Mouse (Mus musculus): ENCODE data around the gene Tbx21. TPM values are rescaled to one million over a fixed set of nuclear protein-coding genes. Genes with fewer than 3 reads are reported as not detected.
A peak's percentile ranks its signal among the peaks of the same experiment; 100 is the strongest.

The Tbx21 gene
- polyA plus RNA-seq, 1 experiment from 2014 or later: not detected

GRCm38 (mm10) chr11:97150411-97151330 lies 35.5 kb upstream of the Tbx21 start:
- H3K9me3 ChIP-seq (replicated peaks; ENCODE audit: low read length): no peaks in the 10 kb centered on the region
- peaks cover 11% of the 10 kb centered on the region; the same call in 1 of the 2 replicates for H3K4me1 ChIP-seq (replicated peaks; ENCODE audit: insufficient read depth, low read length)
- ATAC-seq (replicated peaks; ENCODE audit: low FRiP score, low read depth) (peak; percentile 68), DNase-seq (ENCODE audit: low spot score) (peak; percentile 67)
- peak overlapping the region; percentile 97 for H3K4me2 ChIP-seq (ENCODE audit: low read length)
- peak overlapping the region; percentile 72 for H3K27ac ChIP-seq
- under 1% methylated on average over 72 of the region's 102 CpGs for WGBS
- H3K27me3 ChIP-seq (ENCODE audit: insufficient read depth, low read length): no peaks in the 10 kb centered on the region
- peak overlapping the region; percentile 69 for H3K9ac ChIP-seq (ENCODE audit: low read depth, low read length)
- TF ChIP-seq CTCF (IDR thresholded peaks at IDR 0.05; ENCODE audit: low read depth): no peak
- no peaks in the 10 kb centered on the region; the same call in 1 of the 2 replicates for H3K36me3 ChIP-seq (ENCODE audit: insufficient read depth, low read length)
- H3K4me3 ChIP-seq (replicated peaks; ENCODE audit: low read depth, low read length): peak overlapping the region; percentile 70

GRCm38 (mm10) chr11:97149995-97150410 lies 34.9 kb upstream of the Tbx21 start:
- WGBS: 4% methylated on average over 14 of the region's 14 CpGs
- Histone ChIP-seq H3K36me3 (ENCODE audit: insufficient read depth, low read length) (peaks cover 3% of the 10 kb centered on the region; the same call in 1 of the 2 replicates), H3K9me3 (replicated peaks; ENCODE audit: low read length) (no peaks in the 10 kb centered on the region), H3K9ac (ENCODE audit: low read depth, low read length) (peak overlapping the region; percentile 69; the same call in 1 of the 2 replicates), H3K4me2 (ENCODE audit: low read length) (peak overlapping the region; percentile 97), H3K27me3 (ENCODE audit: insufficient read depth, low read length) (no peaks in the 10 kb centered on the region), H3K27ac (peak overlapping the region; percentile 72), H3K4me1 (replicated peaks; ENCODE audit: insufficient read depth, low read length) (peaks cover 11% of the 10 kb centered on the region; the same call in 1 of the 2 replicates), H3K4me3 (replicated peaks; ENCODE audit: low read depth, low read length) (peak overlapping the region; percentile 70)
- ATAC-seq (replicated peaks; ENCODE audit: low FRiP score, low read depth) (0 out of 2 replicates have a peak, but pooled peaks have one; percentile 8), DNase-seq (ENCODE audit: low spot score) (peak; percentile 71)
- no peak for TF ChIP-seq CTCF (IDR thresholded peaks at IDR 0.05; ENCODE audit: low read depth)

DNA sequence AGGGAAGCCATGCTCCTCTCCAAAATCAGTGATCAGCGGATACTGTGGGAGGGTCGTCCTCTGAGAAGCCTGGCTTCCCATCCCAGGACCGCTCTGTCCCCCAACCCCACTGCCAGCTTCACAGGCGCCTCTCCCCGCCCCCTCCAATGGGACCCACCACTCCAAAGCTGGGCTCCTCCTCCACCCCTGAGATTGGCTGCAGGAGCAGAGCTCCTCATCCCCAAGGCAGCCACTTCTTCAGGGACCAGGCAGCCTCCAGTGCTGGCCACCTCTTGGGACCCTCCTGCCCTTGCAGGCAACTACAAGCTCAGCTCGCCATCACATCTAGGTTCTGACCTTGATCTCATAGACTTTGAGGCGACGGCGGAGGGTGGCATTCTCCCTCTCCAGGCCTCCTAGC lies 33.9 kb upstream of the Tbx21 start:
- H3K27me3 ChIP-seq (ENCODE audit: insufficient read depth, low read length): no peaks in the 10 kb centered on the region
- H3K36me3 ChIP-seq (ENCODE audit: insufficient read depth, low read length): peaks cover 3% of the 10 kb centered on the region; the same call in 1 of the 2 replicates
- H3K4me3 ChIP-seq (replicated peaks; ENCODE audit: low read depth, low read length): peak overlapping the region; percentile 70
- WGBS: 30% methylated on average over 9 of the region's 9 CpGs
- H3K9me3 ChIP-seq (replicated peaks; ENCODE audit: low read length): no peaks in the 10 kb centered on the region
- peaks cover 11% of the 10 kb centered on the region; the same call in 1 of the 2 replicates for H3K4me1 ChIP-seq (replicated peaks; ENCODE audit: insufficient read depth, low read length)
- H3K27ac ChIP-seq: peak overlapping the region; percentile 72; the same call in 1 of the 2 replicates
- H3K4me2 ChIP-seq (ENCODE audit: low read length): peak overlapping the region; percentile 97
- ATAC-seq (replicated peaks; ENCODE audit: low FRiP score, low read depth) (no peak), DNase-seq (ENCODE audit: low spot score) (no peak)
- no peak overlapping the region for H3K9ac ChIP-seq (ENCODE audit: low read depth, low read length)
- no peak for TF ChIP-seq CTCF (IDR thresholded peaks at IDR 0.05; ENCODE audit: low read depth)

GRCm38 (mm10) chr11:97148591-97148990 lies 33.5 kb upstream of the Tbx21 start:
- H3K9ac ChIP-seq (ENCODE audit: low read depth, low read length): no peak overlapping the region
- WGBS: 28% methylated on average over 12 of the region's 12 CpGs
- no peak for TF ChIP-seq CTCF (IDR thresholded peaks at IDR 0.05; ENCODE audit: low read depth)
- H3K4me1 ChIP-seq (replicated peaks; ENCODE audit: insufficient read depth, low read length): peaks cover 11% of the 10 kb centered on the region; the same call in 1 of the 2 replicates
- ATAC-seq (replicated peaks; ENCODE audit: low FRiP score, low read depth) (no peak), DNase-seq (ENCODE audit: low spot score) (no peak)
- H3K27ac ChIP-seq: no peak overlapping the region
- peak overlapping the region; percentile 97 for H3K4me2 ChIP-seq (ENCODE audit: low read length)
- H3K4me3 ChIP-seq (replicated peaks; ENCODE audit: low read depth, low read length): peak overlapping the region; percentile 70; the same call in 1 of the 2 replicates
- no peaks in the 10 kb centered on the region for H3K27me3 ChIP-seq (ENCODE audit: insufficient read depth, low read length)
- peaks cover 3% of the 10 kb centered on the region; the same call in 1 of the 2 replicates for H3K36me3 ChIP-seq (ENCODE audit: insufficient read depth, low read length)
- H3K9me3 ChIP-seq (replicated peaks; ENCODE audit: low read length): no peaks in the 10 kb centered on the region

- Histone ChIP-seq H3K36me3 (ENCODE audit: insufficient read depth, low read length) (peaks cover 3% of the 10 kb centered on the region; the same call in 1 of the 2 replicates), H3K27ac (no peak overlapping the region), H3K4me2 (ENCODE audit: low read length) (no peak overlapping the region), H3K9ac (ENCODE audit: low read depth, low read length) (no peak overlapping the region), H3K27me3 (ENCODE audit: insufficient read depth, low read length) (no peaks in the 10 kb centered on the region), H3K9me3 (replicated peaks; ENCODE audit: low read length) (no peaks in the 10 kb centered on the region), H3K4me1 (replicated peaks; ENCODE audit: insufficient read depth, low read length) (peaks cover 10% of the 10 kb centered on the region; the same call in 1 of the 2 replicates), H3K4me3 (replicated peaks; ENCODE audit: low read depth, low read length) (no peak overlapping the region)
- no peak for TF ChIP-seq CTCF (IDR thresholded peaks at IDR 0.05; ENCODE audit: low read depth)
- DNase-seq (ENCODE audit: low spot score) (no peak), ATAC-seq (replicated peaks; ENCODE audit: low FRiP score, low read depth) (no peak)
- 88% methylated on average over 8 of the region's 8 CpGs for WGBS
Observed at GRCm38 (mm10) chr11:97147333-97147732, 32.2 kb upstream of the Tbx21 start.

DNA sequence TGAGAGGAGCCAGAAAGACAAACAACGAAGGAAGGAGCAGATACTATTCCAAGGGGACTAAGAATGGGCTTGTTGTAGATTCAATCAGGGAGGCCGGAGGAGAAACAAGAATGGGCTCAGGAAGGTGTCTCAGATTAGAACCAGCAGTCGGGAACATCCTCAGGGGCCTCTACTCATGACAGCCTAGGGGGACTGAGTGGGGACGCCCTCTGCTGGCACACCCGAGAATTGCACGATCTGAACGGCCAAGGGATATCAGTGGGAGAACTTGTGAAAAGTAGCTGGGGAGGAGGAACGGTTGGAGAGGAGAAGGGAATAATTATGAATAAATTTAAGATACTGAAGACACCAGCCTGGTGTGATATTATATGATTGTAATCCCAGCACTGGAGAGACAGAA lies 31.6 kb upstream of the Tbx21 start:
- WGBS: 10% methylated on average over 8 of the region's 8 CpGs
- H3K4me1 ChIP-seq (replicated peaks; ENCODE audit: insufficient read depth, low read length): peaks cover 6% of the 10 kb centered on the region; the same call in 1 of the 2 replicates
- no peak for ATAC-seq (replicated peaks; ENCODE audit: low FRiP score, low read depth)
- TF ChIP-seq CTCF (IDR thresholded peaks at IDR 0.05; ENCODE audit: low read depth): peak; percentile 88
- H3K9ac ChIP-seq (ENCODE audit: low read depth, low read length): no peak overlapping the region
- peak overlapping the region; percentile 0; the same call in 1 of the 2 replicates for H3K4me2 ChIP-seq (ENCODE audit: low read length)
- peaks cover 5% of the 10 kb centered on the region; the same call in 1 of the 2 replicates for H3K36me3 ChIP-seq (ENCODE audit: insufficient read depth, low read length)
- no peak overlapping the region for H3K27ac ChIP-seq
- H3K9me3 ChIP-seq (replicated peaks; ENCODE audit: low read length): no peaks in the 10 kb centered on the region
- peak; percentile 79 for DNase-seq (ENCODE audit: low spot score)
- no peak overlapping the region for H3K4me3 ChIP-seq (replicated peaks; ENCODE audit: low read depth, low read length)
- no peaks in the 10 kb centered on the region for H3K27me3 ChIP-seq (ENCODE audit: insufficient read depth, low read length)

All from kidney, postnatal 0 days (tissue).